Mouse (Mus musculus) liver, embryonic 11.5 days (tissue): ENCODE results near the gene Pacsin1. TPM values are rescaled to one million over a fixed set of nuclear protein-coding genes. Genes with fewer than 3 reads are reported as not detected.

ENCODE experiments used
- ATAC-seq: fragments of 200-750 bp; cut with Nextera tagmentation; replicated peaks from 2 replicates; pipeline ENCODE4 v1.8.0; 2017; ENCODE audit warnings: moderate number of reproducible peaks, mild to moderate bottlenecking, moderate TSS enrichment, moderate library complexity; ENCODE audit not compliant: low FRiP score
- DNase-seq: peaks from one replicate; pipeline ENCODE4 v3.0.0-alpha.2; 2017; ENCODE audit warnings: low spot score
- H3K27ac ChIP-seq: fragments of 300-500 bp; sonication (generic); 2 replicates; pipeline ENCODE4 v1.5.1; 2014; ENCODE audit warnings: mild to moderate bottlenecking, low read depth, low read length, control low read depth
- H3K27me3 ChIP-seq: fragments of 300-500 bp; sonication (generic); replicated peaks from 2 replicates; pipeline ENCODE4 v1.6.1; 2014; ENCODE audit warnings: low read length, mixed read lengths; ENCODE audit not compliant: control insufficient read depth, insufficient read depth
- H3K36me3 ChIP-seq: fragments of 300-500 bp; sonication (generic); 2 replicates; pipeline ENCODE4 v1.6.1; 2014; ENCODE audit warnings: mild to moderate bottlenecking, low read length, moderate library complexity, mixed read lengths; ENCODE audit not compliant: control insufficient read depth, insufficient read depth
- H3K4me1 ChIP-seq: fragments of 300-500 bp; sonication (generic); replicated peaks from 2 replicates; pipeline ENCODE4 v1.6.1; 2014; ENCODE audit warnings: low read length, mixed read lengths; ENCODE audit not compliant: control insufficient read depth, insufficient read depth
- H3K4me2 ChIP-seq: fragments of 300-500 bp; sonication (generic); 2 replicates; pipeline ENCODE4 v1.6.1; 2014; ENCODE audit warnings: mild to moderate bottlenecking, control low read depth, moderate library complexity
- H3K4me3 ChIP-seq: fragments of 300-500 bp; sonication (generic); 2 replicates; pipeline ENCODE4 v1.5.1; 2014; ENCODE audit warnings: low read depth, low read length, control low read depth
- H3K9ac ChIP-seq: fragments of 300-500 bp; sonication (generic); 2 replicates; pipeline ENCODE4 v1.6.1; 2014; ENCODE audit warnings: low read depth, low read length, control low read depth
- H3K9me3 ChIP-seq: fragments of 300-500 bp; sonication (generic); 2 replicates; pipeline ENCODE4 v1.6.1; 2016; ENCODE audit warnings: low read length, inconsistent platforms, mixed read lengths; ENCODE audit not compliant: control insufficient read depth
- WGBS: fragments of 180-500 bp; shearing (Covaris S2); extraction: QIAGEN DNeasy Blood & Tissue Kit; methylation state at CpG from one replicate; pipeline ENCODE4 v1.1.7; 2014; 5-methylcytosine and 5-hydroxymethylcytosine counted together
- polyA plus RNA-seq: library from polyadenylated mRNA; unstranded; fragments of >200 nt; fragmentation: Nextera tagmentation; extraction: Ambion mirVana; gene quantifications from 2 replicates; pipeline ENCODE4 v1.2.1, GENCODE M21; 2014

Gene Pacsin1
- polyA plus RNA-seq, 1 experiment from 2014 or later, result 0.75 TPM

GRCm38 (mm10) chr17:27656011-27656399 is 696 bp downstream of the Pacsin1 start:
- Histone ChIP-seq H3K27ac (no peak overlapping the region), H3K9ac (no peak overlapping the region), H3K4me2 (peak overlapping the region; percentile 67), H3K4me3 (peak overlapping the region; percentile 41), H3K4me1 (peaks cover 16% of the 10 kb centered on the region), H3K27me3 (peaks cover 45% of the 10 kb centered on the region), H3K9me3 (no peaks in the 10 kb centered on the region), H3K36me3 (no peaks in the 10 kb centered on the region)
- no peak for ATAC-seq
- 2% methylated on average over 13 of the region's 14 CpGs for WGBS
- DNase-seq, result no peak

GRCm38 (mm10) chr17:27656414-27656813 is 1.1 kb downstream of the Pacsin1 start:
- Histone ChIP-seq H3K4me2 (no peak overlapping the region; the same call in 1 of the 2 replicates), H3K9me3 (no peaks in the 10 kb centered on the region), H3K4me1 (peaks cover 16% of the 10 kb centered on the region), H3K27ac (no peak overlapping the region), H3K27me3 (peaks cover 45% of the 10 kb centered on the region), H3K9ac (no peak overlapping the region), H3K36me3 (no peaks in the 10 kb centered on the region), H3K4me3 (no peak overlapping the region)
- ATAC-seq (no peak), DNase-seq (no peak)
- 6% methylated on average over 5 of the region's 5 CpGs for WGBS

- Histone ChIP-seq H3K4me3 (no peak overlapping the region), H3K9ac (no peak overlapping the region), H3K9me3 (no peaks in the 10 kb centered on the region), H3K4me2 (no peak overlapping the region), H3K27me3 (peaks cover 45% of the 10 kb centered on the region), H3K36me3 (no peaks in the 10 kb centered on the region), H3K4me1 (peaks cover 16% of the 10 kb centered on the region), H3K27ac (no peak overlapping the region)
- 56% methylated on average over 8 of the region's 8 CpGs for whole genome bisulfite sequencing
- ATAC-seq (no peak), DNase-seq (no peak)
These were observed 1.8 kb downstream of the Pacsin1 start for GRCm38 (mm10) chr17:27657123-27657522.

DNA sequence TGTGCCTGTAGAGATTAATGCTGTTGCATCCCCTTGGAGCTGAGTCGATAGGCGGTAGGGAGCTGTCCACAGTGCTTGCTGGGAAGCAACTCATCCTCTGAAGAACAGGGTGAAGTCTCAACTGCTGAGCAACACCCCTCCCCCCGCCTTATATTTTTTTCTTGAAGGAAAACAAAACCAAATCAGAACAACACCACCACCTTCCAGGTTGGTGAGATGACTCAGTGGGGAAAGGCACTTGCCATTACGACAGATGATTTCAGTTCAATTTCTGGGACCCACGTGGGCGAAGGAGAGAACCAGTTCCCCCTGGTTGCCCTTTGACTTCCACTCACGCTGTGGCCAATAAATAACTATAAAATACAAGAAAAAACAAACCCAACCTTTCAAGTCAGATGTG is 3.5 kb downstream of the Pacsin1 start:
- WGBS, result 69% methylated on average over 7 of the region's 7 CpGs
- Histone ChIP-seq H3K27me3 (peaks cover 39% of the 10 kb centered on the region), H3K27ac (no peak overlapping the region), H3K9me3 (no peaks in the 10 kb centered on the region), H3K9ac (no peak overlapping the region), H3K36me3 (no peaks in the 10 kb centered on the region), H3K4me2 (no peak overlapping the region), H3K4me3 (no peak overlapping the region), H3K4me1 (peaks cover 11% of the 10 kb centered on the region)
- DNase-seq (no peak), ATAC-seq (no peak)

DNA sequence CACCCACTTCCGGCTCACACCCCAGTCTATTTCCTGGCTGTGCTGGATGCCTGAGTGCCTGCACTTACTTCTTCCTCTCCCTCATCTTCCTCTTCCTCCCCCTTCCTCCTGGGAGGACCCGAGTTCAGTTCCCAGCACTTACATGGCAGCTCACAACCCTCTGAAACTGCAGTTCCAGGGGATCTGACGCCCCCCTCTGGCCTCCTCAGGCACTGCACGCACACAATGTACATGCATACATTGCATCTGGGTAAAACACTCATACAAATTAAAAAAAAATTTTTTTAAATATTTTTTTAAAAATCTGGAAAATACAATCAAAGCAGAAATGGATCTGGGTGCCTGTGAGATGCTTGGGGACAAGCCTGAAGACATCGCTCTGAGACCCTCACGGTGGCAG is 16.4 kb downstream of the Pacsin1 start:
- no peaks in the 10 kb centered on the region for H3K27me3 ChIP-seq
- no peaks in the 10 kb centered on the region for H3K36me3 ChIP-seq
- no peaks in the 10 kb centered on the region for H3K9me3 ChIP-seq
- H3K27ac ChIP-seq, result no peak overlapping the region
- no peak for ATAC-seq
- WGBS, result 71% methylated on average over 6 of the region's 6 CpGs
- no peak overlapping the region for H3K4me3 ChIP-seq
- no peak for DNase-seq
- H3K4me2 ChIP-seq, result no peak overlapping the region
- no peaks in the 10 kb centered on the region; the same call in 1 of the 2 replicates for H3K4me1 ChIP-seq
- no peak overlapping the region for H3K9ac ChIP-seq

DNA sequence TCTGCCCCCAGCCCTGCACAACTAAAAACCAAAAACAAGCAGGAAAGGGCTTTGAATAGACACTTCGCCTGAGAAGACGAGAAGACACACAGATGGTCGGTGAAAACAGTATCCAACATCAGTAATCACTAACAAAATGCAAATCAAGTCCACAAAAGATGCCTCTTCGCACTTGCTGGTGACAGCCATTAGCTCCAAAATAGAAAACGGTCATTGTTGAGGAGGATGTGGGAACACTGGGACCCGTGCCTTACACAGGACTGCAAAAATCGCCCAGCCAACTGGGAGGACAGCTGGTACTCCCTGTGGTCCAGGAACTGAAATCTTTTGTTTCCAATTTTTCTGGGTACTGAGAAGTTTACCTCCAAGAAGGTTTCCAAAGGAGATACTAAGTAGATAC is 18.6 kb downstream of the Pacsin1 start:
- Histone ChIP-seq H3K4me1 (peaks cover 2% of the 10 kb centered on the region; the same call in 1 of the 2 replicates), H3K4me2 (no peak overlapping the region), H3K9me3 (no peaks in the 10 kb centered on the region), H3K9ac (no peak overlapping the region), H3K27me3 (no peaks in the 10 kb centered on the region), H3K4me3 (no peak overlapping the region), H3K27ac (no peak overlapping the region), H3K36me3 (no peaks in the 10 kb centered on the region)
- 77% methylated on average over 7 of the region's 7 CpGs for WGBS
- no peak for DNase-seq
- ATAC-seq, result no peak

DNA sequence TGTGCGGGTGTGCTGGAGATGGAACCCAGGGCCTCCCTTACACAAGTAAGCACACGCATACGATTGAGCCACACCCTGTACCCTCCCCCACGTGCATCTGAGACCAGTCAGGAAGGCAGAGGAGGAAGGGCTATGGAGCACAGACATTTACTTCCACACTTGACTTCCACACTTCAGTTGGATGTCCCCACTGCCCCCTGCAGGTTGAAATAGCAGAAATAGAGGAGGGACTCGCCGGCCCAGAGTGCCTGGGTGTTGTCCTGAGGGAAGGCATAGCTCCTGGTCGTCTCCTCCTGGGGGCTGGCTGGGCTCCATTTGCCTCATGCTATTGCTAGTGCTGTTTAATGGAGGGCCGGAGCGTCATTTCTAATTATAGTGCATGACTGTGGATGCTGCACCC is 20.1 kb downstream of the Pacsin1 start:
- no peaks in the 10 kb centered on the region for H3K27me3 ChIP-seq
- H3K4me2 ChIP-seq, result no peak overlapping the region
- H3K27ac ChIP-seq, result no peak overlapping the region
- no peaks in the 10 kb centered on the region for H3K36me3 ChIP-seq
- 53% methylated on average over 9 of the region's 9 CpGs for WGBS
- H3K9me3 ChIP-seq, result no peaks in the 10 kb centered on the region
- peaks cover 8% of the 10 kb centered on the region; the same call in 1 of the 2 replicates for H3K4me1 ChIP-seq
- no peak overlapping the region for H3K4me3 ChIP-seq
- no peak overlapping the region for H3K9ac ChIP-seq
- DNase-seq (no peak), ATAC-seq (no peak)

DNA sequence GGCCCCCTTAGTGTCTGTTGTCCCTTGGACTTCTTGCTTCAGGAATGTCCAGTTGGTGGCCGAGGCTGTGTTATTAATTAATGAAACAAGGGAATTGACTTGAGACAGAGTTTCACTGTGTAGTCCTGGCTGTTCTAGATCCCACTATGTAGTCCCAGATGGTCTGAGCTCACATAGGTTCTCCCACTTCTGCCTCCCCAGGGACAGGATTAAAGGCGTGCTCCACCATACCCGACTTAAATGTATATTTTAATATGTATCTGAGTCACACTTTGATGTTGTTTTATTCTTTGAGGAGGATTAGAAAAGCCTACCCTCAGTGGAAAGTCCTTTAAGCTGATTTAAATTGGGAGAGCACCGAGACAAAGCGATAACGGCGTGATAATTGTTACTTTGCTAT is 21.0 kb downstream of the Pacsin1 start:
- 64% methylated on average over 7 of the region's 7 CpGs for WGBS

GRCm38 (mm10) chr17:27677756-27678155 is 22.4 kb downstream of the Pacsin1 start:
- Histone ChIP-seq H3K4me3 (no peak overlapping the region), H3K9me3 (no peaks in the 10 kb centered on the region), H3K36me3 (no peaks in the 10 kb centered on the region), H3K4me2 (no peak overlapping the region), H3K9ac (no peak overlapping the region), H3K27ac (no peak overlapping the region), H3K27me3 (peaks cover 2% of the 10 kb centered on the region), H3K4me1 (peaks cover 8% of the 10 kb centered on the region; the same call in 1 of the 2 replicates)
- ATAC-seq, result no peak
- DNase-seq, result no peak
- 78% methylated on average over 5 of the region's 5 CpGs for WGBS

More for the DNA sequence above, 21.0 kb downstream of the Pacsin1 start:
- ATAC-seq, result no peak
- no peak overlapping the region for H3K4me3 ChIP-seq
- no peak overlapping the region for H3K9ac ChIP-seq
- H3K4me1 ChIP-seq, result peaks cover 8% of the 10 kb centered on the region; the same call in 1 of the 2 replicates
- no peak overlapping the region for H3K27ac ChIP-seq
- no peaks in the 10 kb centered on the region for H3K36me3 ChIP-seq
- no peaks in the 10 kb centered on the region for H3K9me3 ChIP-seq
- no peak overlapping the region for H3K4me2 ChIP-seq
- no peaks in the 10 kb centered on the region for H3K27me3 ChIP-seq
- DNase-seq, result no peak
